Mouse (Mus musculus): ENCODE measurements around the gene Iscu.

Iscu gene

GRCm38 (mm10) chr5:113788645-113789044 lies 16.1 kb downstream of the Iscu start:
- DNase-seq (ENCODE audit: low spot score): no peak

GRCm38 (mm10) chr5:113789075-113789788 lies 16.7 kb downstream of the Iscu start:
- DNase-seq (ENCODE audit: low spot score): no peak

GRCm38 (mm10) chr5:113790453-113791196 lies 18.1 kb downstream of the Iscu start:
- no peak for DNase-seq (ENCODE audit: low spot score)

- DNase-seq (ENCODE audit: low spot score): no peak
Observed at GRCm38 (mm10) chr5:113791197-113792095, 18.9 kb downstream of the Iscu start.

- DNase-seq (ENCODE audit: low spot score): no peak
Observed at GRCm38 (mm10) chr5:113796401-113797148, 24.0 kb downstream of the Iscu start.

- no peak for DNase-seq (ENCODE audit: low spot score)
Observed at GRCm38 (mm10) chr5:113797149-113797882, 24.8 kb downstream of the Iscu start.

- no peak for DNase-seq (ENCODE audit: low spot score)
Observed at GRCm38 (mm10) chr5:113798525-113798924, 26.0 kb downstream of the Iscu start.

- DNase-seq (ENCODE audit: low spot score): no peak
Observed at GRCm38 (mm10) chr5:113799691-113800090, 27.1 kb downstream of the Iscu start.

- no peak for DNase-seq (ENCODE audit: low spot score)
Observed at GRCm38 (mm10) chr5:113800280-113800679, 27.7 kb downstream of the Iscu start, which contains the start of gene Tmem119. Gene Tmem119, minus strand, starts transcription at chr5:113800516.

- DNase-seq (ENCODE audit: low spot score): no peak
Observed at GRCm38 (mm10) chr5:113804395-113804966, 31.9 kb downstream of the Iscu start.

- DNase-seq (ENCODE audit: low spot score): no peak
Observed at GRCm38 (mm10) chr5:113805301-113805700, 32.8 kb downstream of the Iscu start.

GRCm38 (mm10) chr5:113806414-113806813 lies 33.9 kb downstream of the Iscu start:
- DNase-seq (ENCODE audit: low spot score): no peak

GRCm38 (mm10) chr5:113807712-113808111 lies 35.2 kb downstream of the Iscu start:
- DNase-seq (ENCODE audit: low spot score): no peak

- DNase-seq (ENCODE audit: low spot score): no peak
Observed at GRCm38 (mm10) chr5:113808177-113808576, 35.6 kb downstream of the Iscu start.

- DNase-seq (ENCODE audit: low spot score): no peak
Observed at GRCm38 (mm10) chr5:113810111-113810510, 37.6 kb downstream of the Iscu start.

- peak; percentile 44 for DNase-seq (ENCODE audit: low spot score)
Observed at GRCm38 (mm10) chr5:113811824-113812420, 39.4 kb downstream of the Iscu start.

GRCm38 (mm10) chr5:113812638-113813037 lies 40.1 kb downstream of the Iscu start:
- no peak for DNase-seq (ENCODE audit: low spot score)

GRCm38 (mm10) chr5:113813608-113814007 lies 41.1 kb downstream of the Iscu start:
- DNase-seq (ENCODE audit: low spot score): peak; percentile 31

GRCm38 (mm10) chr5:113814111-113815040 lies 41.8 kb downstream of the Iscu start:
- no peak for DNase-seq (ENCODE audit: low spot score)

Measured in spleen, adult 12 weeks (tissue).